Mouse (Mus musculus) MEL (cell line): ENCODE data around the gene Iqub. TPM values are rescaled to one million over a fixed set of nuclear protein-coding genes. Genes with fewer than 3 reads are reported as not detected.

Experiments
- DNase-seq: peaks from one replicate; pipeline ENCODE4 v3.0.0; 2011; ENCODE audit warnings: low read depth, low spot score
- H3K27ac ChIP-seq: 2 replicates; pipeline ENCODE4 v1.5.1; 2012; ENCODE audit warnings: low read depth, mild to moderate bottlenecking, control low read depth, low read length, moderate library complexity; ENCODE audit not compliant: control insufficient read depth
- H3K27me3 ChIP-seq, 2 experiments: fragments of 150-350 bp in 1 of 2; sonication (generic) in 1 of 2; 2 replicates each; pipeline ENCODE4 v1.6.1; 2012; ENCODE audit warnings: low read length in 2 of 2, mild to moderate bottlenecking in 2 of 2, improper control_type of control experiment in 1 of 2, moderate library complexity in 1 of 2; ENCODE audit not compliant: insufficient read depth in 2 of 2, control insufficient read depth in 1 of 2
- H3K36me3 ChIP-seq, 2 experiments: 2 replicates each; pipeline ENCODE4 v1.6.1; 2012 to 2014; ENCODE audit warnings: low read length in 2 of 2, improper control_type of control experiment in 1 of 2, inconsistent platforms in 1 of 2, mild to moderate bottlenecking in 1 of 2; ENCODE audit not compliant: insufficient read depth in 2 of 2, control insufficient read depth in 1 of 2
- H3K4me1 ChIP-seq, 2 experiments: fragments of 150-350 bp in 1 of 2; sonication (generic) in 1 of 2; 2 replicates each; pipeline ENCODE4 v1.6.1; 2012; ENCODE audit warnings: low read length in 2 of 2, improper control_type of control experiment in 1 of 2, mild to moderate bottlenecking in 1 of 2; ENCODE audit not compliant: insufficient read depth in 2 of 2, control insufficient read depth in 1 of 2
- H3K4me3 ChIP-seq, 2 experiments: fragments of 150-350 bp in 1 of 2; sonication (generic) in 1 of 2; 2 replicates each; pipeline ENCODE4 v1.5.1; 2012; ENCODE audit warnings: low read depth in 2 of 2, low read length in 2 of 2, mild to moderate bottlenecking in 2 of 2, moderate library complexity in 2 of 2, control low read depth in 1 of 2, improper control_type of control experiment in 1 of 2; ENCODE audit not compliant: control insufficient read depth in 1 of 2, insufficient read depth in 1 of 2
- H3K79me2 ChIP-seq: 2 replicates; pipeline ENCODE4 v1.6.1; 2012; ENCODE audit warnings: mild to moderate bottlenecking, low read length, moderate library complexity; ENCODE audit not compliant: control insufficient read depth, poor library complexity, insufficient read depth
- H3K9ac ChIP-seq: 2 replicates; pipeline ENCODE4 v1.6.1; 2012; ENCODE audit warnings: low read depth, mild to moderate bottlenecking, control low read depth, low read length, moderate library complexity; ENCODE audit not compliant: control insufficient read depth, poor library complexity, severe bottlenecking
- H3K9me3 ChIP-seq: fragments of 150-350 bp; sonication (generic); replicated peaks from 2 replicates; pipeline ENCODE4 v1.6.1; 2012; ENCODE audit warnings: mild to moderate bottlenecking, low read length, improper control_type of control experiment, moderate library complexity; ENCODE audit not compliant: insufficient read depth
- BHLHE40 ChIP-seq: IDR thresholded peaks from 2 replicates; pipeline ENCODE4 v1.6.1; 2012; ENCODE audit warnings: low read depth, mild to moderate bottlenecking, inconsistent platforms, low read length, improper control_type of control experiment, borderline replicate concordance
- ELF1 ChIP-seq: IDR thresholded peaks from 2 replicates; pipeline ENCODE4 v1.6.1; 2014; ENCODE audit warnings: low read depth, mild to moderate bottlenecking, inconsistent platforms, low read length, improper control_type of control experiment, moderate library complexity
- ETS1 ChIP-seq: IDR thresholded peaks from 2 replicates; pipeline ENCODE4 v1.6.1; 2012; ENCODE audit warnings: low read depth, mild to moderate bottlenecking, inconsistent platforms, low read length, improper control_type of control experiment, moderate library complexity
- GATA1 ChIP-seq: IDR thresholded peaks from 2 replicates; pipeline ENCODE4 v1.6.1; 2011; ENCODE audit warnings: low read depth, low read length, improper control_type of control experiment
- HCFC1 ChIP-seq: IDR thresholded peaks from 2 replicates; pipeline ENCODE4 v1.6.1; 2012; ENCODE audit warnings: low read depth, mild to moderate bottlenecking, inconsistent platforms, low read length, improper control_type of control experiment, moderate library complexity
- KAT2A ChIP-seq: conservative IDR thresholded peaks from 2 replicates; pipeline ENCODE4 v1.6.1; 2012; ENCODE audit warnings: low read depth, low read length, improper control_type of control experiment, inconsistent platforms
- MEF2A ChIP-seq: IDR thresholded peaks from 2 replicates; pipeline ENCODE4 v1.6.1; 2014; ENCODE audit warnings: low read depth, mild to moderate bottlenecking, inconsistent platforms, low read length, improper control_type of control experiment; ENCODE audit not compliant: poor library complexity, insufficient replicate concordance, severe bottlenecking; ENCODE audit errors: extremely low read depth
- POLR2A ChIP-seq, 2 experiments: IDR thresholded peaks; 2 replicates each; pipeline ENCODE4 v1.6.1; 2011 to 2012; ENCODE audit warnings: low read length in 2 of 2, mild to moderate bottlenecking in 2 of 2, control low read depth in 1 of 2, improper control_type of control experiment in 1 of 2, low read depth in 1 of 2, moderate library complexity in 1 of 2; ENCODE audit not compliant: control insufficient read depth in 1 of 2, insufficient read depth in 1 of 2, poor library complexity in 1 of 2
- POLR2AphosphoS2 ChIP-seq: IDR thresholded peaks from 2 replicates; pipeline ENCODE4 v1.6.1; 2011; ENCODE audit warnings: low read length, improper control_type of control experiment
- RAD21 ChIP-seq: IDR thresholded peaks from 2 replicates; pipeline ENCODE4 v1.6.1; 2011; ENCODE audit warnings: mild to moderate bottlenecking, low read depth, low read length, improper control_type of control experiment
- SMC3 ChIP-seq: IDR thresholded peaks from 2 replicates; pipeline ENCODE4 v1.6.1; 2011; ENCODE audit warnings: low read depth, low read length, improper control_type of control experiment
- TAL1 ChIP-seq: IDR thresholded peaks from 2 replicates; pipeline ENCODE4 v1.6.1; 2012; ENCODE audit warnings: mild to moderate bottlenecking, inconsistent platforms, low read length, moderate library complexity, mixed read lengths
- TBP ChIP-seq: IDR thresholded peaks from 2 replicates; pipeline ENCODE4 v1.8.0; 2011; ENCODE audit warnings: low read depth, low read length, improper control_type of control experiment
- UBTF ChIP-seq: IDR thresholded peaks from 2 replicates; pipeline ENCODE4 v1.6.1; 2012; ENCODE audit warnings: low read depth, mild to moderate bottlenecking, inconsistent platforms, low read length, improper control_type of control experiment, moderate library complexity, borderline replicate concordance; ENCODE audit not compliant: insufficient read depth
- USF2 ChIP-seq, 2 experiments: IDR thresholded peaks; 2 replicates each; pipeline ENCODE4 v1.6.1; 2011 to 2012; ENCODE audit warnings: improper control_type of control experiment in 2 of 2, low read length in 2 of 2, borderline replicate concordance in 1 of 2, inconsistent platforms in 1 of 2, low read depth in 1 of 2, mild to moderate bottlenecking in 1 of 2; ENCODE audit not compliant: insufficient read depth in 1 of 2
- ZKSCAN1 ChIP-seq: IDR thresholded peaks from 2 replicates; pipeline ENCODE4 v1.6.1; 2012; ENCODE audit warnings: low read depth, mild to moderate bottlenecking, inconsistent platforms, low read length, improper control_type of control experiment, moderate library complexity
- ZMIZ1 ChIP-seq: IDR thresholded peaks from 2 replicates; pipeline ENCODE4 v1.6.1; 2012; ENCODE audit warnings: low read depth, mild to moderate bottlenecking, inconsistent platforms, low read length, improper control_type of control experiment, moderate library complexity
- ZNF384 ChIP-seq: IDR thresholded peaks from 2 replicates; pipeline ENCODE4 v1.6.1; 2012; ENCODE audit warnings: low read depth, mild to moderate bottlenecking, inconsistent platforms, low read length, improper control_type of control experiment
- polyA plus RNA-seq, 2 experiments: library from polyadenylated mRNA; stranded (reverse) in 1 of 2; unstranded in 1 of 2; fragments of >175 nt in 1 of 2; fragments of >200 nt in 1 of 2; gene quantifications; 2 replicates each; pipeline versions ENCODE4 v1.2.1 to v1.2.4; 2012; ENCODE audit warnings: low replicate concordance in 2 of 2, low read depth in 1 of 2; ENCODE audit not compliant: insufficient read length in 2 of 2, insufficient read depth in 1 of 2, missing spikeins in 1 of 2
- total RNA-seq: library from RNA; depleted of rRNA; stranded (reverse); fragments of 300-350 nt; gene quantifications from 2 replicates; pipeline ENCODE4 v1.2.3, GENCODE M21; 2012

The Iqub gene
- total and polyA plus RNA-seq, 3 experiments: not detected

DNA sequence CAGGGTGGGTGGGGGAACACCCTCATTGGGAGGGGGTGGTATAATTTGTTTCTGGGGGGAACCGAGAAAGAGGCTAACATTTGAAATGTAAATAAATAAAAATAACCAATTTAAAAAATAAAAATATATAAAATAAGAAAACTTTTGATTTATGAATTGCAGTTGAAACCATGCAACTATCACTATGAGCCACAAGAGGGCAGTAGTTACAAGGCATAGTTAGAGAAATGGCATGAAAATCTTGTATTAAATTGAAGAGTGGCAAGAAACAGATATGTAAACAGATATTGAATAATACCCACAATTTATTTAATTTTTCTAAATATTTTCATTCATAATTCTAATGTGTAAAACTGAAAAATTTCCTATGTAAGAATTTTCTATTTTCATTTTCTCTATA is 24.5 kb downstream of the Iqub start (continued):
- TF ChIP-seq MEF2A: no peak

DNA sequence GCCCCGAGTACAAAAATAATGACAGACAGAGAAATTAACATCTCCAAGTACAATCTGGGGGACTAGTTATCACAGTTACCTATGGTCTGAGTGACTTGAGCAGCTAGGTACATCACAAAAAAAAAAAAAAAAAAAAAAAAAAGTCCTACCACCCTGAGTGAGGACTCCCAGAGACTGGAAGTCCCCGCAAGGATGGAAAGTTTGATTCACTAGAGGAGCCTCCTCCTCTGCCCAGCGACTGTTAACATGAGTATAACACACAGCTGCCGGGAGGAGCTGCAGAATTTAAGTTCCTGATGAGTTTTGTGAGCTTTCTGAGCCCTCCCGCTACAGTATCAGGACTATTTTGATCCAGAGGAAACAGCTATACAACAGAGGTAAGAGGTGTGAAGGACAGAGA is 28.3 kb downstream of the Iqub start:
- no peaks in the 10 kb centered on the region for H3K9me3 ChIP-seq
- DNase-seq: no peak

DNA sequence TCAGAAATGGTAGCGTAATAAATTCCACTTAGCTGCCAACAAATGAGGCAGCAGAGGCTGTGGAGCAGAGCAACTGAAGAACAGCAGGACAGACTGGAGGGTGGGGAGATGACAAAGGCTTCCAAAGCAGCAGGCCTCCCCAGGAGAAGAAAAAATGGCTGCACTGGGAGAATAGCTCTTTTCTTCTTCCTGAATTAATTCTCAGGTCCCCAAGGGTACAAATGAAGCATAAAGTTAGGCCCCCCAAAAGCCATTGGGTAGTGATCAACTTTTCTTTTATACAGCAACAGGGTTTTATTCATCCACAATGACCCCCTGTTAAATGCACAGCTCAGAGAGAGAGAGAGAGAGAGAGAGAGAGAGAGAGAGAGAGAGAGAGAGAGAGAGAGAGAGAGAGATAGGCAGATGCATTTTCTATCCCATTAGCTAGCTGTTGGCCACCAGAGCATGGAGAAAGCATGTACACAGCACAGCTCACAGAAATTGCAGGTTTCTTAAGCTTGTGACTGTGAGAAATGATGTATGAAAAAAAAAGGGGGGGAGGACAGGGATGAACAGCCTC is 44.2 kb downstream of the Iqub start:
- no peaks in the 10 kb centered on the region for H3K79me2 ChIP-seq
- DNase-seq: no peak
- no peaks in the 10 kb centered on the region for H3K4me1 ChIP-seq
- TF ChIP-seq UBTF (no peak), ZNF384 (no peak), BHLHE40 (no peak), ETS1 (no peak), TBP (no peak), SMC3 (no peak), KAT2A (no peak), GATA1 (no peak), ZMIZ1 (no peak), RAD21 (no peak), ZKSCAN1 (no peak), USF2 (IDR thresholded peaks at IDR 0.05; ENCODE audit: borderline replicate concordance in 1 of 2, insufficient read depth in 1 of 2, low read depth in 1 of 2, low read length in 2 of 2) (no peak), HCFC1 (no peak)
- TF ChIP-seq, all 39 proteins: peak for 0
- no peak overlapping the region for H3K9ac ChIP-seq
- H3K36me3 ChIP-seq: no peaks in the 10 kb centered on the region
- no peak overlapping the region for H3K4me3 ChIP-seq
- H3K9me3 ChIP-seq: no peaks in the 10 kb centered on the region
- no peaks in the 10 kb centered on the region for H3K27me3 ChIP-seq
- no peak overlapping the region for H3K27ac ChIP-seq

More for the DNA sequence above, 28.3 kb downstream of the Iqub start:
- Histone ChIP-seq H3K79me2 (no peaks in the 10 kb centered on the region), H3K36me3 (no peaks in the 10 kb centered on the region), H3K4me1 (no peaks in the 10 kb centered on the region), H3K4me3 (no peak overlapping the region), H3K27ac (no peak overlapping the region), H3K9ac (no peak overlapping the region), H3K27me3 (peaks cover 2 to 4% of the 10 kb centered on the region in 2 experiments; a peak in 2 of 4 replicates)
- no peak for TF ChIP-seq KAT2A
- no peak for TF ChIP-seq HCFC1
- TF ChIP-seq TAL1: no peak
- no peak for TF ChIP-seq GATA1
- TF ChIP-seq POLR2AphosphoS2: no peak
- TF ChIP-seq POLR2A (IDR thresholded peaks at IDR 0.05; ENCODE audit: control insufficient read depth in 1 of 2, insufficient read depth in 1 of 2, low read depth in 1 of 2, low read length in 2 of 2, poor library complexity in 1 of 2): no peak
- TF ChIP-seq ELF1: no peak
